Comparison of ENCODE assay signal across 11 mouse cellular contexts in the genomic region with DNA sequence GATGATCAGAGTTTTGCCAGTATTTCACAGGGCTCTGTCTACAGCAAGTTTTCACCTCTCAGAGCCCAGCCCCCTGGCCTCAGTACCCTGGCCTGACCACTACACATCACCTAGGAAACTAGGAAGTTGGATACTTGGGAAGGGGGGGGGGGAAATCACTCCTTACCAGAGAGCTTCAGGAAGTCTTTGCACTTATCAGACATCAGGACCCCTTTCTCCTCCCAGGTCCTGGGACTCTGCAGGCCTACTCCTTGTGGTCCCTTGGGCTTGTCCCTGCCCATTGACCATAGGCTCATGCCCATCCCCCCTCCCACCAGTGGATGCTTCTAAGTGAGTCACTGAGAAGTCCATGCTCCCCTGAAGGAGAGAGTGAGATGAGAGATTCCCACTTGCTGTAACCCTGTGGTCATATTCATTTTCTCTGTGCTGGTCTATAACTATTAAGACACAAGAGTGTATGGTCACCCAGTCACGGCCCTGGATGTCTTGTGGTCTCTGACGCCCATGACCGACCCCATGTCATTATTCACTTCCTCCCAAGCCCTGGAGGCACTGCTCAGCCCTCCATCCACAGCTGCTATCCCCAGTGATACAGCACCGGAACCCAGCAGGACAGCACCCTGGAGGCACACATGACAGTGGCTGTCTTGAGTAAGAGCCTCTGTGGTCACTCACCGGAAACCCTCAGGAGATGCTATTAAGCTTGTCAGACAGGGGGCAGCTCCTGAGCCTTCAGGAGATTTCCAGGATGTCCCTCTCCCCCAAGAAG.
DNase-seq lines count a peak whose midpoint lies in the region; ATAC-seq and TF ChIP-seq lines count a peak whose summit lies in the region.
"Had no signal": no experiment of that assay in that cellular context is flagged by ENCODE, and none has a peak within 500 bp of the region (broad histone marks: within the 10 kb centered on the region; RNA-seq: fewer than 3 reads in every experiment).

No protein-coding gene starts in this region.

- H3K36me3 ChIP-seq in kidney, postnatal 0 days (ENCODE audit: insufficient read depth, low read length): no peaks in the 10 kb centered on the region
- no peaks in the 10 kb centered on the region for H3K36me3 ChIP-seq in embryonic facial prominence, embryonic 13.5 days
- H3K36me3 ChIP-seq in hindbrain, postnatal 0 days (ENCODE audit: insufficient read depth, low read length): no peaks in the 10 kb centered on the region

- H3K9ac ChIP-seq in kidney, postnatal 0 days (ENCODE audit: low read depth, low read length): no peak overlapping the region
- H3K9ac ChIP-seq in embryonic facial prominence, embryonic 13.5 days: no peak overlapping the region
- no peak overlapping the region for H3K9ac ChIP-seq in hindbrain, postnatal 0 days (replicated peaks; ENCODE audit: low read length)
- H3K9ac ChIP-seq: lung, embryonic 14.5 days had no signal

- H3K27ac ChIP-seq in kidney, postnatal 0 days: no peak overlapping the region
- peak overlapping the region; percentile 72; the same call in 1 of the 2 replicates for H3K27ac ChIP-seq in embryonic facial prominence, embryonic 13.5 days
- H3K27ac ChIP-seq in hindbrain, postnatal 0 days: peak overlapping the region; percentile 54

- peaks cover 11% of the 10 kb centered on the region for H3K4me1 ChIP-seq in kidney, postnatal 0 days (replicated peaks; ENCODE audit: insufficient read depth, low read length)
- peaks cover 28% of the 10 kb centered on the region for H3K4me1 ChIP-seq in embryonic facial prominence, embryonic 13.5 days
- H3K4me1 ChIP-seq in hindbrain, postnatal 0 days (ENCODE audit: insufficient read depth, low read length): peaks cover 19% of the 10 kb centered on the region

- H3K27me3 ChIP-seq in kidney, postnatal 0 days (ENCODE audit: insufficient read depth, low read length): no peaks in the 10 kb centered on the region
- no peaks in the 10 kb centered on the region for H3K27me3 ChIP-seq in embryonic facial prominence, embryonic 13.5 days
- no peaks in the 10 kb centered on the region for H3K27me3 ChIP-seq in hindbrain, postnatal 0 days (ENCODE audit: insufficient read depth, low read length)

- H3K4me3 ChIP-seq in kidney, postnatal 0 days (replicated peaks; ENCODE audit: low read depth, low read length): no peak overlapping the region
- H3K4me3 ChIP-seq in embryonic facial prominence, embryonic 13.5 days: no peak overlapping the region
- no peak overlapping the region for H3K4me3 ChIP-seq in hindbrain, postnatal 0 days (ENCODE audit: low read length)

- 0 out of 2 replicates have a peak overlapping the region, but pooled peaks have one; percentile 22 for H3K4me2 ChIP-seq in kidney, postnatal 0 days (ENCODE audit: low read length)
- H3K4me2 ChIP-seq in embryonic facial prominence, embryonic 13.5 days: peak overlapping the region; percentile 37
- peak overlapping the region; percentile 38 for H3K4me2 ChIP-seq in hindbrain, postnatal 0 days (ENCODE audit: low read depth, low read length)
- H3K4me2 ChIP-seq: lung, embryonic 14.5 days had no signal

- no peaks in the 10 kb centered on the region for H3K9me3 ChIP-seq in kidney, postnatal 0 days (replicated peaks; ENCODE audit: low read length)
- H3K9me3 ChIP-seq in embryonic facial prominence, embryonic 13.5 days: no peaks in the 10 kb centered on the region
- H3K9me3 ChIP-seq in hindbrain, postnatal 0 days (ENCODE audit: low read length): no peaks in the 10 kb centered on the region

- WGBS in kidney, postnatal 0 days: 60% methylated on average over 5 of the region's 5 CpGs
- WGBS in embryonic facial prominence, embryonic 13.5 days: 65% methylated on average over 5 of the region's 5 CpGs
- 74% methylated on average over 5 of the region's 5 CpGs for WGBS in hindbrain, postnatal 0 days

- ATAC-seq in kidney, postnatal 0 days (replicated peaks; ENCODE audit: low FRiP score, low read depth): peak; percentile 29; the same call in 1 of the 2 replicates
- peak; percentile 12; the same call in 1 of the 2 replicates for ATAC-seq in embryonic facial prominence, embryonic 13.5 days (ENCODE audit: insufficient number of reproducible peaks, insufficient read depth, low FRiP score, low TSS enrichment, low read depth)
- ATAC-seq in hindbrain, postnatal 0 days: peak; percentile 30; the same call in 1 of the 2 replicates

- TF ChIP-seq CTCF in kidney, postnatal 0 days (IDR thresholded peaks at IDR 0.05; ENCODE audit: low read depth): no peak
- no peak for TF ChIP-seq CTCF in hindbrain, postnatal 0 days (IDR thresholded peaks at IDR 0.05; ENCODE audit: low read depth)

- DNase-seq in kidney, postnatal 0 days (ENCODE audit: low spot score): no peak
- DNase-seq in kidney, postnatal 4 days: no peak
- no peak for DNase-seq in hindbrain, postnatal 0 days (ENCODE audit: low spot score)
- peak; percentile 2 to 7 for DNase-seq in natural killer cell, adult 2 months (ENCODE audit: low spot score in 2 of 2)
- DNase-seq in cerebellum, postnatal 10 days: no peak
- DNase-seq in left cerebral cortex, postnatal 4 days: no peak
- DNase-seq in adrenal gland, adult (ENCODE audit: inconsistent age in 2 of 2, low spot score in 1 of 2): no peak
- DNase-seq: adrenal gland, adult 8-10 months; cerebellum, adult 9-11 months had no signal

- intact Hi-C loops in left cerebral cortex, postnatal 4 days (cut with DNase I): no loop called here

Comparison
In these comparisons a context has a peak if more than half of its experiments do, and no peak if none do; other contexts are left out.
1. DNase-seq: peak in natural killer cell, adult 2 months (2 of 2); none in kidney, postnatal 0 days (single experiment), kidney, postnatal 4 days (0 of 2), hindbrain, postnatal 0 days (single experiment), cerebellum, postnatal 10 days (0 of 2), left cerebral cortex, postnatal 4 days (single experiment) and adrenal gland, adult (0 of 2).
2. Peak in every context shown above with its lines, with median percentiles within 50 percentile points of each other: ATAC-seq and H3K4me2 ChIP-seq.